Mouse (Mus musculus): Measurements from ENCODE around the gene Asb18.

Asb18 gene

DNA sequence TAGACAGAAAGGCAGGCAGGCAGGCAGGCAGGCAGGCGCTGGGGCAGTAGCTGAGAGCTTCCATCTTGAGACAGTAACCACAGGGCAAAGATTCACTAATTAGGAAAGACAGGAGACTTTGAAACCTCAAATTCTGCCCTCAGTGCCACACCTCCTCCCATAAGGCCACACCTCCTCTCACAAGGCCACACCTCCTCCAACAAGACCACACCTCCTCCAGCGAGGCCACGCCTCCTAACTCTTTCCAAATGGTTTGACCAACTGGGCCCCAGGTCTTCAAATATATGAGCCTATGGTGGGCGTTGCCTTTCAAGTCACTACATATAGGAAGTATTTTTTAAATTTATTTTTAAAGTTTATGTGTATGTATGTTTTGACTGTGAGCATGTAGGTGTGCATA is 113.1 kb downstream of the Asb18 start:
- no peak for DNase-seq (ENCODE audit: low read depth, low spot score)

Measured in skeletal muscle tissue, adult 2 months (tissue).